Mouse (Mus musculus): ENCODE results near the gene Tsc2.

DNA sequence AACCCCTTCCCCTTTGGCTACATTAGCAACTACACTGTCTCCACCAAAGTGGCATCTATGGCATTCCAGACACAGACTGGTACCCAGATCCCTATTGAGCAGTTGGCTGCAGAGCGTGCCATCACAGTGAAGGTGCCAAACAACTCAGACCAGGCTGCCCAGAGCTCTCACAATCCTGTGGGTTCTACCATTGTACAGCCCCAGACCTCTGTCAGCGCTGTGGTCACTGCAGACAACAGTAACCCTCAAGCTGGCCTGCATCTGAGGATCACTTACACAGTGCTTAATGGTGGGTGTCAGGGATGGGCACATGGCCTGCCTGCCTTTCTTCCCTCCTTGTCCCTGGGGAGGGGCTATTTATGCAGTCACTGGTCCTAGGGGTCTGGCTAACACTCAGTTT lies 52.1 kb downstream of the Tsc2 start:
- no peak for TF ChIP-seq CTCF (IDR thresholded peaks at IDR 0.05; ENCODE audit: low read depth, low read length)
- no peak for TF ChIP-seq EP300 (IDR thresholded peaks at IDR 0.05; ENCODE audit: insufficient read depth, low read depth, low read length)

Data from ES-Bruce4 (cell line).